Mouse (Mus musculus): ENCODE measurements around the gene Otog. TPM values are rescaled to one million over a fixed set of nuclear protein-coding genes. Genes with fewer than 3 reads are reported as not detected.

The Otog gene
- polyA plus RNA-seq (2014; fragmentation: Illumina TruSeq; extraction: RNeasy Lipid Tissue Mini Kit (QIAGEN cat#74804); ENCODE audit: low read depth, low replicate concordance) = not detected

GRCm38 (mm10) chr7:46240696-46241095 lies at the start of gene Otog:
TSS of gene Otog (plus strand) at chr7:46240987.

GRCm38 (mm10) chr7:46238346-46238745 lies 2.4 kb upstream of the Otog start, which contains the start of gene Ush1c:
TSS of gene Ush1c (minus strand) at chr7:46238503.

Other genes with a start within 250 kb of the Otog start
- 0.09 TPM for gene Abcc6, start 210.7 kb upstream of the Otog start, polyA plus RNA-seq (2014; fragmentation: Illumina TruSeq; extraction: RNeasy Lipid Tissue Mini Kit (QIAGEN cat#74804); ENCODE audit: low read depth, low replicate concordance)
- 2.8 TPM for gene Nomo1, start 207.3 kb upstream of the Otog start, polyA plus RNA-seq (2014; fragmentation: Illumina TruSeq; extraction: RNeasy Lipid Tissue Mini Kit (QIAGEN cat#74804); ENCODE audit: low read depth, low replicate concordance)
- gene Kcnj11, start 140.2 kb upstream of the Otog start, polyA plus RNA-seq (2014; fragmentation: Illumina TruSeq; extraction: RNeasy Lipid Tissue Mini Kit (QIAGEN cat#74804); ENCODE audit: low read depth, low replicate concordance) = not detected
- gene Abcc8, start 61.0 kb upstream of the Otog start, polyA plus RNA-seq (2014; fragmentation: Illumina TruSeq; extraction: RNeasy Lipid Tissue Mini Kit (QIAGEN cat#74804); ENCODE audit: low read depth, low replicate concordance) = not detected
- 7.2 TPM for gene Ush1c, start 2.5 kb upstream of the Otog start, polyA plus RNA-seq (2014; fragmentation: Illumina TruSeq; extraction: RNeasy Lipid Tissue Mini Kit (QIAGEN cat#74804); ENCODE audit: low read depth, low replicate concordance)
- gene Myod1, start 135.5 kb downstream of the Otog start, polyA plus RNA-seq (2014; fragmentation: Illumina TruSeq; extraction: RNeasy Lipid Tissue Mini Kit (QIAGEN cat#74804); ENCODE audit: low read depth, low replicate concordance) = not detected
- gene Kcnc1, start 155.5 kb downstream of the Otog start, polyA plus RNA-seq (2014; fragmentation: Illumina TruSeq; extraction: RNeasy Lipid Tissue Mini Kit (QIAGEN cat#74804); ENCODE audit: low read depth, low replicate concordance) = not detected

All from sigmoid colon, adult 10 weeks (tissue).